Mouse (Mus musculus): ENCODE measurements around the gene Nisch. TPM values are rescaled to one million over a fixed set of nuclear protein-coding genes. Genes with fewer than 3 reads are reported as not detected.
A peak's percentile ranks its signal among the peaks of the same experiment; 100 is the strongest.

Gene Nisch
- total and polyA plus RNA-seq, 2 experiments from 2014 or later, result 199 to 300 TPM

DNA sequence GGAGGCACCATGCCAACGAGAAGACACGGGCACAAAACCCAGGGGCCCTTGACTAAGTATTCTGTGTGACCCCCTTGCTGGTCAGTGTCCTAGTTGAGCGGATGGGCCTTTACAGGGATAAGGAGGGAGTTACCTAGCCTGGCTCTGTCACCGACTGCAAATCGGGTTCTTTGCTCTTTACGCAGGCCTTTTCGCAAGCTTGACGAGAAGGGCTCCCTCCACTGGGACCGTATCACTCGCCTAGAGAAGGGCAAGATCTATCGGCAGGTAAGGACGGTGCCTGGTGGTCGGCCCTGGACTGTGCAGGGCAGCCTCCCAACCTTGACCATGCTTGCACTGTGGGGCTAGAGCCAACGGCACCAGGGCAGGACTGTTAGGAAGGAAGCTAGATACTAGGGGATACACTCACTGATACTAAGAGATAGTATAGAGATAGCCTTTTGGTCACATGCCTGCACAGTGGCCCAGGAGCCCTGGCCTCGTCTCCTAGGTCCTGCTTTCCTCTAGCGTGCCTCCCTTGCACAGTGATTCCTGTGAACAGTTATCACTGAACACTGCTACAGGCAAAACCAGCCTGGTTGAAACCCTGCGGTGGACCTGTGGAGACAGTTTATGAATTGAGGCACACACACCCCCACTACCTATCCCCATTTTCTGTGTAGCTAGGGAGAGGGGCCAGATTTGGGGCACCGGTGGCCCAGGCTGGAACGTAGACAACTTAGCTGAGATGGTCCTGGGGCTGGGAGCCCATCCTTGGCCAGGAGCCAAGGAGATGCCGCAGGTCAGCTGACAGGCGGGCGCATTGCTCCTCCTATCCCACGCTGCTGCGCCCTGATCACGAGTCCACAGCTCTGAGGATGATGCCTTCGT, 80.1 kb downstream of the Nisch start:
- ATAC-seq (no peak), DNase-seq (no peak)
- Histone ChIP-seq H3K36me3 (ENCODE audit: insufficient read depth) (peaks cover 9% of the 10 kb centered on the region; the same call in 1 of the 2 replicates), H3K9ac (no peak overlapping the region), H3K9me3 (ENCODE audit: low read length) (no peaks in the 10 kb centered on the region), H3K4me3 (ENCODE audit: low read depth, low read length) (no peak overlapping the region), H3K4me1 (ENCODE audit: insufficient read depth) (peaks cover 16% of the 10 kb centered on the region; the same call in 1 of the 2 replicates), H3K27me3 (ENCODE audit: insufficient read depth, low read length) (no peaks in the 10 kb centered on the region), H3K4me2 (ENCODE audit: low read depth) (no peak overlapping the region), H3K27ac (ENCODE audit: low read depth, low read length) (no peak overlapping the region)
- WGBS, result 90% methylated on average over 26 of the region's 26 CpGs
- TF ChIP-seq CTCF (IDR thresholded peaks at IDR 0.05; ENCODE audit: low read depth), result no peak

DNA sequence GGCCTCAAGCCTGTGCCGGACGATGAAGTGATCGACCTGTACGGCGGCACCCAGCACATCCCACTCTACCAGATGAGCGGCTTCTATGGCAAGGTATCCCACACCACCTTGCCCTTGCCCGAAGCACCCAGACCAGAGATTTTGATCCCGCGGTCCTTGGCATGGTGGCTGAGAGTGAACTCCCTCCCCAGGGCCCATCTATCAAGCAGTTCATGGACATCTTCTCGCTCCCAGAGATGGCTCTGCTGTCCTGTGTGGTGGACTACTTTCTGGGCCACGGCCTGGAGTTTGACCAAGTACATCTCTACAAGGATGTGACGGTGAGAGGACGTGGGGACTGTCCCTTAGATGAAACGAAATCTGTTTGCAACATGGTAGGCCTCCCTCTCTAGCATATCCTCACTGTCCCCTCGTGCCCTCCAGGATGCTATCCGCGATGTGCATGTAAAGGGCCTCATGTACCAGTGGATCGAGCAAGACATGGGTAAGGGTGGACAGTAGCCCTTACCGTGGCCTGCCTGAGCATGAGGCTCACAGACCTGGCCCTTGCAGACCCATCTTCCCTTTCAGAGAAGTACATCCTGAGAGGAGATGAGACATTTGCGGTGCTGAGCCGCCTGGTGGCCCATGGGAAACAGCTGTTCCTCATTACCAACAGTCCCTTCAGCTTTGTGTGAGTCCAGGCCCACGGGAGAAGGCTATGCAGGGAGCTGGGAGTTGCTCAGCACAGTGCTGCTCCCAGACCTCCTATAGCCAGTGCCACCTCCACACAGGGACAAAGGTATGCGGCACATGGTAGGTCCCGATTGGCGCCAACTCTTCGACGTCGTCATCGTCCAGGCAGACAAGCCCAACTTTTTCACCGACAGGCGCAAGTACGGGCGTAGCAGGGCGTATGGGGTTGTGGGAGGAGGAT, 81.0 kb downstream of the Nisch start:
- Histone ChIP-seq H3K4me2 (ENCODE audit: low read depth) (no peak overlapping the region), H3K9me3 (ENCODE audit: low read length) (no peaks in the 10 kb centered on the region), H3K4me3 (ENCODE audit: low read depth, low read length) (no peak overlapping the region), H3K4me1 (ENCODE audit: insufficient read depth) (peaks cover 16% of the 10 kb centered on the region; the same call in 1 of the 2 replicates), H3K36me3 (ENCODE audit: insufficient read depth) (peaks cover 9% of the 10 kb centered on the region; the same call in 1 of the 2 replicates), H3K9ac (no peak overlapping the region), H3K27ac (ENCODE audit: low read depth, low read length) (no peak overlapping the region), H3K27me3 (ENCODE audit: insufficient read depth, low read length) (no peaks in the 10 kb centered on the region)
- no peak for TF ChIP-seq CTCF (IDR thresholded peaks at IDR 0.05; ENCODE audit: low read depth)
- DNase-seq (no peak), ATAC-seq (no peak)
- 94% methylated on average over 34 of the region's 34 CpGs for WGBS

DNA sequence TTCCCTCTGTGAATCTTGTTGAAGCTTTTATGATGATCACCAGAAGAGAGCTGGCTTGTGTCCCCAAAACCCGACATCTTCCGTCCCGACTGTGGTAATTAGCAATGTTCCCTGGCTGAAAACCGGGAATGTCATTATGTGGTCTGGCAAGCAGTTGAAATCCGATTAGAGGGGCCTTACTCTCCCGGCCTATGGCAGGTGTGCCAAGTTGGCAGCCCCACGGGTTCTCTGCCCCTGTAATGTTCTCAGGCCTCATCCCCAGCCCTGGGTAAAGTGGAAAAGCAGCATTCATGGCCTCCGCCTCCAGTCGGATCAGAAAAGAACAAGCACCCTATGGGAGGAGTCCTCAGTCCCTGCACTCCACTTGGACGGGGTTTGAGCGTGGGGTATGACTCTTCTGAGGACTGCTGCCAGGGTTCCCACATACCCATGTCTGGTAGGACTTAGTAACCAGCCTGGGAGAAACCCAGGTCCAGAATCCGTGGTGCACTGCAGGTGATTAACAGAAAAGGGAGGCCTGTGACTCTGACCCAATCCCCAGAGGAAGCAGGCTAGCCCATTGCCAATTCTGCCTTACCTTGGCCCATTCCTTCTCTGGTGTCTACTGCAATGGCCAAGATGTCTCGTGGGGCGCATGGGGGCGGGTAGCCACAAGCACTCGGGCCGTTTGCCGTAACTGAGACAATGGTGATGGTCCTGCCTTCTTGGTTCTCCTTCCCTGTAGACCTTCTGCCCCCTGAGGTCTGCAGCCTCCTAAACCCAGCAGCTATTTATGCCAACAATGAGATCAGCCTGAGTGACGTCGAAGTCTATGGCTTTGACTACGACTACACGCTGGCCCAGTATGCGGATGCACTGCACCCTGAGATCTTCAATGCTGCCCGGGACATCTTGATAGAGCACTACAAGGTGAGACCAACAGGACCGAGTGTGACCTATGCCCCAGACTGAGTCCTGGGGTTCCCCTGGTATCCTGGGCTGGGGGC, 82.4 kb downstream of the Nisch start:
- ATAC-seq, result peak; percentile 14
- Histone ChIP-seq H3K36me3 (ENCODE audit: insufficient read depth) (peaks cover 9% of the 10 kb centered on the region; the same call in 1 of the 2 replicates), H3K27ac (ENCODE audit: low read depth, low read length) (no peak overlapping the region), H3K9me3 (ENCODE audit: low read length) (no peaks in the 10 kb centered on the region), H3K9ac (0 out of 2 replicates have a peak overlapping the region, but pooled peaks have one; percentile 3), H3K4me1 (ENCODE audit: insufficient read depth) (peaks cover 19% of the 10 kb centered on the region), H3K4me3 (ENCODE audit: low read depth, low read length) (no peak overlapping the region), H3K27me3 (ENCODE audit: insufficient read depth, low read length) (no peaks in the 10 kb centered on the region), H3K4me2 (ENCODE audit: low read depth) (no peak overlapping the region)
- WGBS, result 56% methylated on average over 25 of the region's 25 CpGs
- peak; percentile 70 for DNase-seq
- TF ChIP-seq CTCF (IDR thresholded peaks at IDR 0.05; ENCODE audit: low read depth), result no peak

DNA sequence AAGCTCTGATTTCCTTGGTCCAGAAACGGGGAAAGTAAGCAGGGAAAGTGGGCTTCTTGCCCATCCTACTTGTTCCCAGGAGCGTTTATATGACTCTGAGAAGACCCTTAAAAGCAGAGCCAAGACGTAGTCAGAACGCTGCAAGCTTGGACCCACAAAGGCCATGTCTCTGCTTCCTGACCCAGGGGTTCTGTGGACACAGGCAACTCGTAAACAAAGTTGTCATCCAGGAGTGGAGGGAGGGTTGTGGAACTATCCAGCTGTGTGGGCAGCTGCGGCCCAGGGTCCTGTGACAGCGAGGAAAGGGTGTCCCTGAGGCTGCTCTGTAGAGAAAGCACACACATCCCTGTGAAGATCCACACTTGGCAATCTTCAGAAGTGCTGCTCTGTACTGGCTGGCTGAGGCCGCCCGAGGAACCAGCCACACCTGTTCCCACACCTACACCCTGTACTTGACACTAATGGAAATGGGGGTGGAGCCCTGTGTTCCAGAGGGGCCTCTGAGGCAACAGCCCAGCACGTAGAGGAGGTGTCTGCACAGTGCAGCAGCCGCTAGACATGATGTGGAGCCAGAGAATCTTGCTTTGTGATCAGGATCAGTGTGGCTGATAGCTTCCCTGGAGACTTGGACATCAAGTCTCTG, 83.6 kb downstream of the Nisch start:
- Histone ChIP-seq H3K4me1 (ENCODE audit: insufficient read depth) (peaks cover 19% of the 10 kb centered on the region), H3K36me3 (ENCODE audit: insufficient read depth) (0 out of 2 replicates have a peak, but pooled peaks cover 5% of the 10 kb centered on the region), H3K27ac (ENCODE audit: low read depth, low read length) (0 out of 2 replicates have a peak overlapping the region, but pooled peaks have one; percentile 15), H3K9ac (no peak overlapping the region), H3K4me2 (ENCODE audit: low read depth) (no peak overlapping the region), H3K4me3 (ENCODE audit: low read depth, low read length) (no peak overlapping the region), H3K27me3 (ENCODE audit: insufficient read depth, low read length) (no peaks in the 10 kb centered on the region), H3K9me3 (ENCODE audit: low read length) (no peaks in the 10 kb centered on the region)
- TF ChIP-seq CTCF (IDR thresholded peaks at IDR 0.05; ENCODE audit: low read depth), result no peak
- DNase-seq (no peak), ATAC-seq (no peak)
- WGBS, result 61% methylated on average over 11 of the region's 11 CpGs

DNA sequence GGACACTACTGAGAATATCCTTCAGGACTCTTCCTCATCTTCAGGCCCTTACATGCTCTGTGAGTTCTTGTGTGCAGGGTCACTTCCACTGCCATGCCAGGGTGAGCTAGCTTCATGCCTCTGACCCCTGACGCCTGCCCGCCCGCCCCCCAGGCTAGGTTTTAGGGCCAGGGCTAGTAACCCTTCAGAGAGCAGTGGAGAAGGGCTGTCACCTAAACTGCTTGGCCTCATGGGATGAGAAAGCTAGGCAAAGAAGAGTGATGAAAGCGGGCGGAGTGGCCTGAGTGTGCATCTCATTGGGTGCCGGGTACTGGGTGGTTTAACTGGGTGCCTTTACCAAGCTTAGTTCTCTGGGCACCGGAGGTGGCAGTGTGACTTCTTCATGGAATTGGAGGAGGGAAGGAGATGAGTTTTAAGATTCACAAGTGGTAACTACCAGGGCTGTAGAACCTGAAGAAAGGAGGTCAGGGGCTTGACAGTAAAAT, 84.2 kb downstream of the Nisch start:
- H3K9me3 ChIP-seq (ENCODE audit: low read length), result no peaks in the 10 kb centered on the region
- no peaks in the 10 kb centered on the region for H3K27me3 ChIP-seq (ENCODE audit: insufficient read depth, low read length)
- TF ChIP-seq CTCF (IDR thresholded peaks at IDR 0.05; ENCODE audit: low read depth), result no peak
- ATAC-seq, result no peak
- DNase-seq, result no peak
- H3K36me3 ChIP-seq (ENCODE audit: insufficient read depth), result 0 out of 2 replicates have a peak, but pooled peaks cover 5% of the 10 kb centered on the region
- no peak overlapping the region for H3K4me3 ChIP-seq (ENCODE audit: low read depth, low read length)
- H3K4me2 ChIP-seq (ENCODE audit: low read depth), result peak overlapping the region; percentile 65
- peaks cover 19% of the 10 kb centered on the region for H3K4me1 ChIP-seq (ENCODE audit: insufficient read depth)
- H3K27ac ChIP-seq (ENCODE audit: low read depth, low read length), result no peak overlapping the region
- 83% methylated on average over 7 of the region's 7 CpGs for WGBS
- no peak overlapping the region for H3K9ac ChIP-seq
